Comparison of ENCODE assay signal across 20 mouse cellular contexts in genomic region chr11:79691513-79691912, GRCm38 (mm10).
DNase-seq lines count a peak whose midpoint lies in the region; ATAC-seq and TF ChIP-seq lines count a peak whose summit lies in the region.
"Had no signal": no experiment of that assay in that cellular context is flagged by ENCODE, and none has a peak within 500 bp of the region (broad histone marks: within the 10 kb centered on the region; RNA-seq: fewer than 3 reads in every experiment).

No protein-coding gene starts in this region.

- no peak overlapping the region for H3K27ac ChIP-seq in hindbrain, embryonic 13.5 days
- H3K27ac ChIP-seq in hindbrain, embryonic 12.5 days = no peak overlapping the region
- H3K27ac ChIP-seq in midbrain, postnatal 0 days (ENCODE audit: low read depth, low read length) = no peak overlapping the region
- no peak overlapping the region for H3K27ac ChIP-seq in midbrain, embryonic 15.5 days
- H3K27ac ChIP-seq in limb, embryonic 10.5 days = no peak overlapping the region
- H3K27ac ChIP-seq: gastrocnemius, adult 2 months; hindbrain, embryonic 15.5 days; intestine, embryonic 15.5 days had no signal

- H3K4me1 ChIP-seq in hindbrain, embryonic 13.5 days (replicated peaks) = peaks cover 5% of the 10 kb centered on the region
- peaks cover 5% of the 10 kb centered on the region for H3K4me1 ChIP-seq in hindbrain, embryonic 12.5 days
- H3K4me1 ChIP-seq in midbrain, postnatal 0 days (ENCODE audit: insufficient read depth, low read length) = no peaks in the 10 kb centered on the region
- H3K4me1 ChIP-seq in midbrain, embryonic 15.5 days = peaks cover 2% of the 10 kb centered on the region; the same call in 1 of the 2 replicates
- H3K4me1 ChIP-seq in limb, embryonic 10.5 days = peaks cover 12% of the 10 kb centered on the region
- H3K4me1 ChIP-seq: intestine, embryonic 15.5 days had no signal

- TF ChIP-seq CTCF in midbrain, postnatal 0 days (IDR thresholded peaks at IDR 0.05) = no peak

- H3K9me3 ChIP-seq in hindbrain, embryonic 13.5 days = no peaks in the 10 kb centered on the region
- H3K9me3 ChIP-seq in hindbrain, embryonic 12.5 days (replicated peaks) = no peaks in the 10 kb centered on the region
- H3K9me3 ChIP-seq in midbrain, postnatal 0 days (ENCODE audit: low read length) = no peaks in the 10 kb centered on the region
- H3K9me3 ChIP-seq in midbrain, embryonic 15.5 days = no peaks in the 10 kb centered on the region
- no peaks in the 10 kb centered on the region for H3K9me3 ChIP-seq in limb, embryonic 10.5 days (replicated peaks)
- H3K9me3 ChIP-seq: hindbrain, embryonic 15.5 days; intestine, embryonic 15.5 days had no signal

- no peaks in the 10 kb centered on the region for H3K27me3 ChIP-seq in hindbrain, embryonic 13.5 days
- H3K27me3 ChIP-seq in hindbrain, embryonic 12.5 days = no peaks in the 10 kb centered on the region
- H3K27me3 ChIP-seq in midbrain, postnatal 0 days (ENCODE audit: insufficient read depth, low read length) = no peaks in the 10 kb centered on the region
- H3K27me3 ChIP-seq in midbrain, embryonic 15.5 days (replicated peaks) = no peaks in the 10 kb centered on the region
- no peaks in the 10 kb centered on the region for H3K27me3 ChIP-seq in limb, embryonic 10.5 days (ENCODE audit: low read depth, poor library complexity, severe bottlenecking)
- H3K27me3 ChIP-seq: hindbrain, embryonic 15.5 days; intestine, embryonic 15.5 days had no signal

- H3K36me3 ChIP-seq in hindbrain, embryonic 13.5 days = peaks cover 73% of the 10 kb centered on the region
- H3K36me3 ChIP-seq in hindbrain, embryonic 12.5 days = peaks cover 54% of the 10 kb centered on the region
- H3K36me3 ChIP-seq in midbrain, postnatal 0 days (ENCODE audit: insufficient read depth, low read length) = peaks cover 55% of the 10 kb centered on the region
- H3K36me3 ChIP-seq in midbrain, embryonic 15.5 days (replicated peaks) = peaks cover 34% of the 10 kb centered on the region
- H3K36me3 ChIP-seq in limb, embryonic 10.5 days = peaks cover 52% of the 10 kb centered on the region
- H3K36me3 ChIP-seq: intestine, embryonic 15.5 days had no signal

- H3K9ac ChIP-seq in hindbrain, embryonic 13.5 days = peak overlapping the region; percentile 29; the same call in 1 of the 2 replicates
- H3K9ac ChIP-seq in hindbrain, embryonic 12.5 days = no peak overlapping the region
- H3K9ac ChIP-seq in midbrain, postnatal 0 days (replicated peaks; ENCODE audit: low read length, poor library complexity, severe bottlenecking) = no peak overlapping the region
- no peak overlapping the region for H3K9ac ChIP-seq in midbrain, embryonic 15.5 days
- H3K9ac ChIP-seq: forebrain, postnatal 0 days; hindbrain, embryonic 15.5 days; intestine, embryonic 15.5 days had no signal

- H3K4me3 ChIP-seq in hindbrain, embryonic 13.5 days = no peak overlapping the region
- H3K4me3 ChIP-seq in hindbrain, embryonic 12.5 days = no peak overlapping the region
- no peak overlapping the region for H3K4me3 ChIP-seq in midbrain, postnatal 0 days (ENCODE audit: low read depth, low read length)
- no peak overlapping the region for H3K4me3 ChIP-seq in midbrain, embryonic 15.5 days
- no peak overlapping the region for H3K4me3 ChIP-seq in limb, embryonic 10.5 days
- H3K4me3 ChIP-seq: gastrocnemius, adult 2 months; hindbrain, embryonic 15.5 days; intestine, embryonic 15.5 days had no signal

- DNase-seq in cerebellum, postnatal 25 days = peak; percentile 52 to 64
- no peak for DNase-seq in cerebellum, adult 9-11 months
- DNase-seq in midbrain, postnatal 0 days (ENCODE audit: low spot score) = peak; percentile 38
- DNase-seq in limb, embryonic 10.5 days (ENCODE audit: low spot score) = no peak
- DNase-seq: adrenal gland, adult 2 months; adrenal gland, postnatal 14 days; cerebellum, adult 9-10 months; forebrain, postnatal 0 days; gastrocnemius, adult 2 months; gastrocnemius, postnatal 14 days; heart, adult 11 months; kidney, adult 11 months; kidney, adult 9 months had no signal

- no peak overlapping the region for H3K4me2 ChIP-seq in hindbrain, embryonic 13.5 days
- no peak overlapping the region for H3K4me2 ChIP-seq in hindbrain, embryonic 12.5 days (replicated peaks)
- H3K4me2 ChIP-seq in midbrain, postnatal 0 days (ENCODE audit: low read depth, low read length, poor library complexity, severe bottlenecking) = no peak overlapping the region
- no peak overlapping the region for H3K4me2 ChIP-seq in midbrain, embryonic 15.5 days
- H3K4me2 ChIP-seq: heart, embryonic 11.5 days; hindbrain, embryonic 15.5 days; intestine, embryonic 15.5 days had no signal

- no peak for ATAC-seq in hindbrain, embryonic 13.5 days (ENCODE audit: low FRiP score)
- ATAC-seq in hindbrain, embryonic 12.5 days (ENCODE audit: low FRiP score) = no peak
- ATAC-seq in midbrain, postnatal 0 days (ENCODE audit: low FRiP score) = no peak; the same call in 1 of the 2 replicates
- no peak for ATAC-seq in midbrain, embryonic 15.5 days (replicated peaks)
- ATAC-seq: CD4-positive, CD25-positive, alpha-beta regulatory T cell, adult 4 months; forebrain, postnatal 0 days; intestine, embryonic 15.5 days had no signal

- 79% methylated on average over 9 of the region's 9 CpGs for WGBS in hindbrain, embryonic 13.5 days
- WGBS in hindbrain, embryonic 12.5 days = 83% methylated on average over 9 of the region's 9 CpGs
- WGBS in midbrain, postnatal 0 days = 72% methylated on average over 9 of the region's 9 CpGs
- 67% methylated on average over 9 of the region's 9 CpGs for WGBS in midbrain, embryonic 15.5 days
- WGBS in limb, embryonic 10.5 days = 89% methylated on average over 9 of the region's 9 CpGs

Comparison
In these comparisons a context has a peak if more than half of its experiments do, and no peak if none do; other contexts are left out.
1. DNase-seq: peak in cerebellum, postnatal 25 days (2 of 2) and midbrain, postnatal 0 days (single experiment); none in cerebellum, adult 9-11 months (single experiment) and limb, embryonic 10.5 days (single experiment).